Mouse (Mus musculus) myocyte (in vitro differentiated cells): ENCODE measurements around the gene Gm20390.

ENCODE experiments used
- E2F4 ChIP-seq: IDR thresholded peaks from one replicate; pipeline ENCODE4 v1.6.1; 2011; ENCODE audit warnings: mild to moderate bottlenecking, control low read depth, moderate library complexity; ENCODE audit not compliant: insufficient read depth
- MAX ChIP-seq: IDR thresholded peaks from one replicate; pipeline ENCODE4 v1.6.1; 2011; ENCODE audit warnings: low read depth, mild to moderate bottlenecking, control low read depth
- MYOD1 ChIP-seq, 3 experiments: IDR thresholded peaks; one replicate each; pipeline ENCODE4 v1.6.1; 2011; ENCODE audit warnings: control low read depth in 2 of 3, low read depth in 2 of 3, mild to moderate bottlenecking in 2 of 3, moderate library complexity in 1 of 3; ENCODE audit not compliant: insufficient read length in 2 of 3, control insufficient read depth in 1 of 3
- POLR2A ChIP-seq: IDR thresholded peaks from one replicate; pipeline ENCODE4 v1.6.1; 2011; ENCODE audit warnings: low read depth, mild to moderate bottlenecking, control low read depth, moderate library complexity; ENCODE audit not compliant: insufficient read length
- USF1 ChIP-seq: IDR thresholded peaks from one replicate; pipeline ENCODE4 v1.6.1; 2011; ENCODE audit warnings: low read depth, mild to moderate bottlenecking, control low read depth, moderate library complexity

DNA sequence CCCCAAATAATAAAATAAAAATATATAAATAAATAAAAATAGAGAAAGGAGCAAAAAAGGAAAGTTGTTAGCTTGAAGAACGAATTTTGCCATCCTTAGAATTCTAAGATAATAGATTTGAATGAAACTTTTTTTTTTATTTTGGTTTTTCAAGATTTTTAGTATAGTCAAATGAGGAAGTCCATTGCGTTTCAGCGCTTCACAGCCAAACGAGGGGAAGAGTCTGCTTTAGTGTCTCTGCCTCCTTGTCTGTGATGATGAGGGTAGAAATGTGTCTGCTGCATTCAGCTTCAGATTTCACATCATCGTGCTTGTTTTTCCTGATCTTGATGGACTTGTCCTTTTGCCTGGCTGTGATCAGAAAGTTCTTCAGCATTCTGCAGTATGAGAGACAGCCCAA lies 17.2 kb upstream of the Gm20390 start:
- TF ChIP-seq POLR2A (no peak), MYOD1 (IDR thresholded peaks at IDR 0.05; ENCODE audit: control insufficient read depth in 1 of 3, insufficient read length in 2 of 3, low read depth in 2 of 3) (no peak), MAX (no peak), E2F4 (no peak), USF1 (no peak)
